13 mouse cellular contexts compared by ENCODE assay signal in genomic region chr11:90364865-90365264, GRCm38 (mm10). TPM values are rescaled to one million over a fixed set of nuclear protein-coding genes. Genes with fewer than 3 reads are reported as not detected.
A peak's percentile ranks its signal among the peaks of the same experiment; 100 is the strongest.
DNase-seq lines count a peak whose midpoint lies in the region; ATAC-seq and TF ChIP-seq lines count a peak whose summit lies in the region.
"Had no signal": no experiment of that assay in that cellular context is flagged by ENCODE, and none has a peak within 500 bp of the region (broad histone marks: within the 10 kb centered on the region; RNA-seq: fewer than 3 reads in every experiment).

No protein-coding gene starts in this region.

- DNase-seq in embryonic facial prominence, embryonic 10.5 days (ENCODE audit: low spot score) = no peak
- no peak for DNase-seq in lung, postnatal 14 days
- no peak for DNase-seq in stomach, postnatal 0 days (ENCODE audit: low spot score)
- no peak for DNase-seq in layer of hippocampus, postnatal 14 days (ENCODE audit: low spot score in 2 of 2)
- DNase-seq: adrenal gland, postnatal 25 days; cerebellum, postnatal 25 days; thymus, postnatal 4 days had no signal

- H3K9me3 ChIP-seq in embryonic facial prominence, embryonic 12.5 days = no peaks in the 10 kb centered on the region
- H3K9me3 ChIP-seq in embryonic facial prominence, embryonic 10.5 days = no peaks in the 10 kb centered on the region
- H3K9me3 ChIP-seq in intestine, embryonic 16.5 days (ENCODE audit: control insufficient read depth, low read length) = no peaks in the 10 kb centered on the region
- no peaks in the 10 kb centered on the region for H3K9me3 ChIP-seq in intestine, embryonic 15.5 days
- no peaks in the 10 kb centered on the region for H3K9me3 ChIP-seq in lung, embryonic 16.5 days (ENCODE audit: control insufficient read depth, low read length)
- no peaks in the 10 kb centered on the region for H3K9me3 ChIP-seq in stomach, postnatal 0 days (ENCODE audit: control insufficient read depth, low read length)
- H3K9me3 ChIP-seq: kidney, embryonic 15.5 days had no signal

- peaks cover 25% of the 10 kb centered on the region for H3K4me1 ChIP-seq in embryonic facial prominence, embryonic 12.5 days
- H3K4me1 ChIP-seq in embryonic facial prominence, embryonic 10.5 days = peaks cover 30% of the 10 kb centered on the region
- H3K4me1 ChIP-seq in intestine, embryonic 16.5 days (ENCODE audit: control insufficient read depth, insufficient read depth, low read length) = peaks cover 24% of the 10 kb centered on the region
- H3K4me1 ChIP-seq in intestine, embryonic 15.5 days (replicated peaks) = peaks cover 22% of the 10 kb centered on the region
- peaks cover 26% of the 10 kb centered on the region for H3K4me1 ChIP-seq in lung, embryonic 16.5 days (replicated peaks; ENCODE audit: control insufficient read depth, insufficient read depth, low read length)
- H3K4me1 ChIP-seq in stomach, postnatal 0 days (replicated peaks; ENCODE audit: control insufficient read depth, insufficient read depth) = peaks cover 4% of the 10 kb centered on the region

- no peak for TF ChIP-seq EP300 in stomach, postnatal 0 days (optimal IDR thresholded peaks at IDR 0.05)

- H3K4me3 ChIP-seq in embryonic facial prominence, embryonic 12.5 days = no peak overlapping the region
- H3K4me3 ChIP-seq in embryonic facial prominence, embryonic 10.5 days = no peak overlapping the region
- H3K4me3 ChIP-seq in intestine, embryonic 16.5 days (ENCODE audit: low read length) = no peak overlapping the region
- no peak overlapping the region for H3K4me3 ChIP-seq in intestine, embryonic 15.5 days (replicated peaks)
- no peak overlapping the region for H3K4me3 ChIP-seq in lung, embryonic 16.5 days (ENCODE audit: low read length)
- H3K4me3 ChIP-seq in stomach, postnatal 0 days (ENCODE audit: low read depth, low read length) = no peak overlapping the region
- H3K4me3 ChIP-seq: kidney, embryonic 15.5 days had no signal

- ATAC-seq in embryonic facial prominence, embryonic 12.5 days (ENCODE audit: insufficient number of reproducible peaks, insufficient read depth, low FRiP score, low TSS enrichment) = no peak
- ATAC-seq in intestine, embryonic 16.5 days = no peak
- no peak for ATAC-seq in intestine, embryonic 15.5 days
- ATAC-seq in lung, embryonic 16.5 days (ENCODE audit: low read depth) = 0 out of 2 replicates have a peak, but pooled peaks have one; percentile 11
- ATAC-seq in stomach, postnatal 0 days (ENCODE audit: low FRiP score, low TSS enrichment) = no peak

- H3K36me3 ChIP-seq in embryonic facial prominence, embryonic 12.5 days = no peaks in the 10 kb centered on the region
- no peaks in the 10 kb centered on the region for H3K36me3 ChIP-seq in embryonic facial prominence, embryonic 10.5 days (replicated peaks)
- H3K36me3 ChIP-seq in intestine, embryonic 16.5 days (ENCODE audit: control insufficient read depth, insufficient read depth, low read length) = no peaks in the 10 kb centered on the region
- H3K36me3 ChIP-seq in intestine, embryonic 15.5 days = no peaks in the 10 kb centered on the region
- no peaks in the 10 kb centered on the region for H3K36me3 ChIP-seq in lung, embryonic 16.5 days (ENCODE audit: control insufficient read depth, insufficient read depth, low read length)
- H3K36me3 ChIP-seq in stomach, postnatal 0 days (ENCODE audit: control insufficient read depth, insufficient read depth, low read length) = no peaks in the 10 kb centered on the region
- H3K36me3 ChIP-seq: kidney, embryonic 15.5 days had no signal

- TF ChIP-seq CTCF in stomach, postnatal 0 days (IDR thresholded peaks at IDR 0.05; ENCODE audit: low read depth) = no peak

- WGBS in embryonic facial prominence, embryonic 12.5 days = 39% methylated on average over 7 of the region's 7 CpGs
- WGBS in embryonic facial prominence, embryonic 10.5 days = 53% methylated on average over 7 of the region's 7 CpGs
- 43% methylated on average over 7 of the region's 7 CpGs for WGBS in intestine, embryonic 16.5 days
- WGBS in intestine, embryonic 15.5 days = 54% methylated on average over 7 of the region's 7 CpGs
- WGBS in lung, embryonic 16.5 days = 26% methylated on average over 7 of the region's 7 CpGs
- WGBS in stomach, postnatal 0 days = 42% methylated on average over 7 of the region's 7 CpGs

- H3K9ac ChIP-seq in embryonic facial prominence, embryonic 12.5 days = no peak overlapping the region
- H3K9ac ChIP-seq in intestine, embryonic 16.5 days (ENCODE audit: low read depth, low read length) = 0 out of 2 replicates have a peak overlapping the region, but pooled peaks have one; percentile 8
- no peak overlapping the region for H3K9ac ChIP-seq in intestine, embryonic 15.5 days
- no peak overlapping the region for H3K9ac ChIP-seq in lung, embryonic 16.5 days (ENCODE audit: low read length)
- no peak overlapping the region for H3K9ac ChIP-seq in stomach, postnatal 0 days (ENCODE audit: low read length)
- H3K9ac ChIP-seq: kidney, embryonic 15.5 days; liver, embryonic 14.5 days had no signal

- H3K4me2 ChIP-seq in embryonic facial prominence, embryonic 12.5 days (replicated peaks) = no peak overlapping the region
- H3K4me2 ChIP-seq in intestine, embryonic 16.5 days (ENCODE audit: low read depth, low read length) = no peak overlapping the region
- H3K4me2 ChIP-seq in intestine, embryonic 15.5 days (replicated peaks) = no peak overlapping the region
- no peak overlapping the region for H3K4me2 ChIP-seq in lung, embryonic 16.5 days (ENCODE audit: low read depth, low read length)
- H3K4me2 ChIP-seq in stomach, postnatal 0 days (replicated peaks; ENCODE audit: low read depth) = no peak overlapping the region
- H3K4me2 ChIP-seq: kidney, embryonic 15.5 days had no signal

- H3K27me3 ChIP-seq in embryonic facial prominence, embryonic 12.5 days = no peaks in the 10 kb centered on the region
- H3K27me3 ChIP-seq in embryonic facial prominence, embryonic 10.5 days (replicated peaks; ENCODE audit: low read depth, poor library complexity, severe bottlenecking) = peaks cover 27% of the 10 kb centered on the region
- no peaks in the 10 kb centered on the region for H3K27me3 ChIP-seq in intestine, embryonic 16.5 days (replicated peaks; ENCODE audit: control insufficient read depth, insufficient read depth, low read length)
- no peaks in the 10 kb centered on the region for H3K27me3 ChIP-seq in intestine, embryonic 15.5 days (replicated peaks)
- H3K27me3 ChIP-seq in lung, embryonic 16.5 days (ENCODE audit: control insufficient read depth, insufficient read depth, low read depth, low read length) = no peaks in the 10 kb centered on the region
- no peaks in the 10 kb centered on the region for H3K27me3 ChIP-seq in stomach, postnatal 0 days (ENCODE audit: control insufficient read depth, insufficient read depth, low read length)
- H3K27me3 ChIP-seq: kidney, embryonic 15.5 days had no signal

- 0 out of 2 replicates have a peak overlapping the region, but pooled peaks have one; percentile 18 for H3K27ac ChIP-seq in embryonic facial prominence, embryonic 12.5 days
- no peak overlapping the region for H3K27ac ChIP-seq in embryonic facial prominence, embryonic 10.5 days (replicated peaks)
- H3K27ac ChIP-seq in intestine, embryonic 16.5 days (ENCODE audit: low read length) = peak overlapping the region; percentile 9; the same call in 1 of the 2 replicates
- H3K27ac ChIP-seq in intestine, embryonic 15.5 days = no peak overlapping the region
- no peak overlapping the region for H3K27ac ChIP-seq in lung, embryonic 16.5 days (ENCODE audit: low read length)
- H3K27ac ChIP-seq in stomach, postnatal 0 days (replicated peaks) = 0 out of 2 replicates have a peak overlapping the region, but pooled peaks have one; percentile 13
- H3K27ac ChIP-seq: kidney, embryonic 15.5 days; liver, embryonic 14.5 days had no signal

RNA-seq across cellular contexts. Expression of gene Hlf, which starts 25.8 kb away (rescaled TPM):
- 3.7 TPM in 2 replicates for polyA plus RNA-seq in embryonic facial prominence, embryonic 12.5 days (2016; fragmentation: Nextera tagmentation; extraction: Ambion mirVana)
- polyA plus RNA-seq in embryonic facial prominence, embryonic 10.5 days (2016; fragmentation: Nextera tagmentation; extraction: Ambion mirVana) = 0.93 and 1.2 TPM in 2 replicates
- polyA plus RNA-seq in intestine, embryonic 16.5 days (2015; fragmentation: Nextera tagmentation; extraction: Ambion mirVana) = 0.79 and 2.1 TPM in 2 replicates
- 1.3 and 1.6 TPM in 2 replicates for polyA plus RNA-seq in intestine, embryonic 15.5 days (2015; fragmentation: Nextera tagmentation; extraction: Ambion mirVana)
- 5.0 and 5.4 TPM in 2 replicates for polyA plus RNA-seq in lung, embryonic 16.5 days (2015; fragmentation: Nextera tagmentation; extraction: Ambion mirVana)
- polyA plus RNA-seq in stomach, postnatal 0 days (2015; fragmentation: Nextera tagmentation; extraction: Ambion mirVana) = 1.2 and 1.6 TPM in 2 replicates
- 10 to 100 TPM; 31.8 to 40.4 TPM for total RNA-seq in layer of hippocampus, postnatal 14 days (2021)

Comparison
In these comparisons a context has a peak if more than half of its experiments do, and no peak if none do; other contexts are left out.
1. H3K27ac ChIP-seq: peak in embryonic facial prominence, embryonic 12.5 days (single experiment), intestine, embryonic 16.5 days (single experiment) and stomach, postnatal 0 days (single experiment); none in embryonic facial prominence, embryonic 10.5 days (single experiment), intestine, embryonic 15.5 days (single experiment) and lung, embryonic 16.5 days (single experiment).